Mouse (Mus musculus): ENCODE data around the gene Gm4131.

Gm4131 gene

DNA sequence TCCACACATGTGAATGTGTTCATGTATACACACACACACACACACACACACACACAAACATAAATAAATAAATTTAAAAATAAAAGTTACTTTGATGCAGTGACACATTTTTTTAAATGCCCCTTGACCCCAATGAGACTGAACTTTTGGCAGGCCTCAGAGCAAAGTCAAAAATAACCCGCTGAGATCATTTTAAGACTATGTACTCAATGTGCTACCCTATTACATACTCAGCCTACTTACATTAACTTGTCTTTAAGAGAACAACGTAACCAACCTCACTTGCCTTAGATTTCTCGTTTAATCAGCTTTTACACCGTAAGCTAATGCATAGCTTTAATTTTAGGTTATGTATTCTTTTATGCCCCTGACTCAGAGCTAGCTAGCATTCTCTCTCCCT is 13.9 kb downstream of the Gm4131 start:
- DNase-seq (ENCODE audit: low read depth in 2 of 2, low spot score in 2 of 2), result no peak

DNA sequence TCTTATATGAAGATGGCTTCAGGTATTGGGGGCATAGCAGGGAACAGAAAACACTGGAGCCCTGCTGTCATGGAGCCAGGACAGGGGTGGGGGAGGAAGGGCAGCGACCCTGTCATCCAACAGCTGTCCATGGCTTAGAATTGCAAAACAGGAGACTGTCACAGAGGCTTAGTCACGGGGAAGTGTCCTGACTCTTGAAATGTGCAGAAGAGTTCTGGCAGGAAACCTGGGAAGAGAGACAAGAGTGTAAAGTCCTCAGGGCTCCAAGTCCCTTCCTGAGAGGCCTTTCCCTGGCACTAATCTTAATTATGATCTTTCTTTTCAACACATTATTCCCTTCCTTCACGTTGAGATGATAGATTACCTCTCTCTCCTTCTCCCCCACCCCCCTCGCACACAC is 16.6 kb downstream of the Gm4131 start:
- no peak for DNase-seq (ENCODE audit: low read depth in 2 of 2, low spot score in 2 of 2)

DNA sequence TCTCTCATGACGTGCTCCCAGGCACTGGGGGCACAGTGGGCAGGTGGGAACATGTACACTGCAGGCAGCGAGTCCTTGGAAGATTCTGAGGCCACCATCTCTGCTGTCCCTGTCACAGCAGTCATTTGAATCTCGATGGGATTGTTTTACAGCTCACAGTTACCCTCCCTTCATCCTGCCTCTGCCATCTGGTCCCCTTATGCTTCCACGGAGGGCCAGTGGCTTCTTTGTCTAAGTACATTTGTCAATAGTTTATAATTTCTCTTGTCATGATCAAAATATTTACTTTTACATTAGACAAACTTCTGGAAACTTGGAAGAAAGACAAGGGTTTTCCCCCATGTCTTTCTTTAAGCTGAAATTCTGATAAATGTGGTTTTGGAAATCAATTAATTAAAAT is 20.0 kb downstream of the Gm4131 start:
- DNase-seq (ENCODE audit: low read depth in 2 of 2, low spot score in 2 of 2), result no peak

DNA sequence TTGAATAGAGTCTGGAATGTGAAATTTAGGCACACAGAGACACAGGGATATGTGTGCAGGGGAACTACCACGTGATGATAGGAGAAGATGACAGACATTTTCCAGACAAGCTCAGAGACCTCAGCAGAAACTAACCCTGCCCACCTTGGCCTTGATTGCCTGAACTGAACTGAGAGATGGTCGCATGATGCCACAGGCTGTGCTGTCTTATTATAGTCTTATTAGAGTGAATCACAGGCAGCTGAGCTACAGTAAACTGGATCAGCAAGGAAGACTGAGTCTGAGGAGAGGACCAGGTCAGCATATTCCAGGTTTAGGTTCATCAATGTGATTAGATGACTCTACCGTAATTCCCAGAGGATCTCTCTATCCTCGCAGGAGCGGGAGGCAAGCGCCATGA is 20.4 kb downstream of the Gm4131 start:
- no peak for DNase-seq (ENCODE audit: low read depth in 2 of 2, low spot score in 2 of 2)

DNA sequence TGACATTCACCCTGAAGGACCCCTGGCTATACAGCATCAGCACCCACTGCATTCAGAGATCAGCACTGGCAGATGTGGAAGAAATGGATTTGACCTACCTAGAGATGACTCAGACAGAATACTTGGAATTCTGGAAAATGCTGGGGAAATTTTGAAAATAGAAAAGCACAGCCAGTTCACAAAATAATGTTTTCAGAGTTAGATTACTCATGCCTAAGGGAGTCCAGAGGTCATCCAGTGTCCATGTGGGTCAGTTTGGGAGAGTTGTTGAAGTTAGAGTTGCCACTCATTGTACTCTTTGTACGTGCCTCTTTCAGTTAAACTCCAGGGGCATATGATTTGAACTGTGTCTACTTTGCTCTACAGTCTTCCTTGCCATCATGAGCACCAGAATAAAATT is 25.0 kb downstream of the Gm4131 start:
- no peak for DNase-seq (ENCODE audit: low read depth in 2 of 2, low spot score in 2 of 2)

DNA sequence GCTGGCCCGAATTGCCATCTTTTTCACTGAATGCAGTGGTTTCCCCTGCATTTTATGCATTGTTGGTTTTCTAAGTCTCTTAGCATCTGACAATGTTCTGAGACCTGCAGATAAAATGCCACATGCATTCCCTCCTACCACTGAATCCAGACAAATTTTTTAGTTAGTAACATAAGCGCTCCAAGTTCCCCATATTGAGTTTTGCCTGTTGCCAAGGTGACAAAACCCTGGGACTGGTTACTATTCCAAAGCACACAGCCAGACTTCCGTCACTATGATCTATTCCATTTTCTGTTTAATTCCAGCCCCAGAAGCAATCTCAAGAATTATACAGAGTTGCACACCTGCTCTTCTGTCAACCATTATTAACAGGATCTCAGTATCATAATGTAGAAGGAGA is 26.9 kb downstream of the Gm4131 start:
- DNase-seq (ENCODE audit: low read depth in 2 of 2, low spot score in 2 of 2), result no peak

DNA sequence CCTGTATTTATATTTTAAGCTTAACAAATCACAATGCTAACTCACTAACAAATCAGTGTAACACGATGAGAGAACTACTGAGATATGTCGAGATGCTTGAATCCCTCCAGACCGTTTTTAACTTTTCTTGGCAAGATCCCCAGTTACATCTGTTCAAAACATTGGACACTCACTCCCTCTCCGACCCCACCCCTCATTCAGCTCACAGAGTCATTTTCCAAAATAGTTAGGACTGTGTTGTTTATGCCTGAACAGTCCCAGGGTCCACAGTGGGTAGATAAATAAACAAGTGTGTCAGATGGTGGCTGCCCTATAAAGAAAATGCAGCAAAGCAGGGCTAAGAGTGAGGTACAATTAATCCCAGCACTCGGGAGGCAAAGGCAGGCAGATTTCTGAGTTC is 29.7 kb downstream of the Gm4131 start:
- no peak for DNase-seq (ENCODE audit: low read depth in 2 of 2, low spot score in 2 of 2)

DNA sequence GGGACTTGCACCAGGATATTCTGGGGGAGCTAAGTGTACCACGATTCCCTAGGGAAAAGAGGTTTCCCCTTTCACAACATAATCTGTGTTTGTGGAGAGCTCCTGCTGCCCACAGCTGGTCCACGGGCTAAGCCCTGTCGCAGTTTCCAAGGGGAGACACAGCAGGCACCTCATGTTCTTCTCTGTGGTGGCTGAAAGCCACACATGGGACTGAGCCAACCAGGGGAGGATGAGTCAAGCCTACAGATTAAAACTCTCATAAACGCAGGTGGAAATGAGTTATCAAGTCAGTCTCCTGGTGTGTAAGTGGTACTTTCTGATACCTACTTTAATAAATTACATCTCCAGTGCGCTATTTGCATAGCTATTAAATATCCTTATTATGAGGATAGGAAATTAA is 30.6 kb downstream of the Gm4131 start:
- DNase-seq (ENCODE audit: low read depth in 2 of 2, low spot score in 2 of 2), result no peak

DNA sequence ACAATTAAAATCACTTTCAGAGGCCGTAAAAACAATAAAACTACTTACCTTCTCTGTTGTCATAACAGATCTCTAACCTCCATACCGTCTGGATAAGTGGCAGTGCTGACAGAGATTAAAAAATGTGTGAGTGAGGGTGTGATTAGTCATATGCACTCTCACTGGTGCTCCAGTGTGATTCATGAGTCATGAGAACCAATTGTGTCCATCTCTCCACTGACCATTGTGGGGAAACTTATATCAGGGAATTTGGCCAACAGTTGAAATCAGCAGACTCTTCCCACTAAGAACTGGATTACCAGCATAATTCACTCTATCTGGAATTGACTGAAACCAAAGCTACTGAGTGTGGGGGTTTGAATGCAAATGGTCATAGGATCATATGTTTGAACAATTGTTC is 35.8 kb downstream of the Gm4131 start:
- no peak for DNase-seq (ENCODE audit: low read depth in 2 of 2, low spot score in 2 of 2)

DNA sequence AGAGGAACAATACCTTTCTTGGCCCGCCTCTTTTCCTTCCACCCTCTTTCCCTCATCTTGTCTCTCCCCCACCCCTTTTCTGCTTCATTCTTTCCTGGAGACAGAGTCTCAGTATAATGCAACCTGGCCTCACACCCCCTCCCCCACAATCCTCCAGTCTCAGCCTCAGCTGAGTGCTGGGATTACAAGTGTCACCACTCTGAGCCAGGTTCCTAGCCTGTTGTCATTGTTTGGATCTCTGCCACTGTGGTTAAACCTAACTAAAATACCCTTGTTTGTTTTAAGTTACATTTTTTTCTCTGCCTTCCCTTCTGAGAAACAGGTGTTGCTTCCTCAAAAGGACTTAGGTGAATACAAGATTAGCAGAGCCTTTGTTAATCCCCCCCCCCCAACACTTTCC is 53.9 kb downstream of the Gm4131 start:
- DNase-seq (ENCODE audit: low read depth in 2 of 2, low spot score in 2 of 2), result no peak

DNA sequence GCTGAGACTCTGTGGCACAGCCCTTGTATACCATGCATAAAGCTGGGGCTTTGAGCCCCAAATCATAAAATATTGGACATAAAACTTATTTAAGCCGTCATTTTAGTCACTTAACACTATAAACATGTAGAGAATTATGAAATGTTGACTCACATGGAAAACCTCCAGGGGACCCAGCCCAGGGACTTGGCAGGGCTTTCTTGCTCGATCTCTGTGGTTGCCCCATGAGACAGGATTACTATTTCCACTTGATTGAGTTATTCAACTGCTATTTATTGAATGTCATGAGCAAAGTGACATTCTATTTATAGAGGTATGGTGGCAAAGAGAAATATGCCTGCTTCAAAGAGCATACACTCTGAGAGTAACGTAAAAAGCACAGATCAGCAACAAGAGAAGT is 57.4 kb downstream of the Gm4131 start:
- no peak for DNase-seq (ENCODE audit: low read depth in 2 of 2, low spot score in 2 of 2)

DNA sequence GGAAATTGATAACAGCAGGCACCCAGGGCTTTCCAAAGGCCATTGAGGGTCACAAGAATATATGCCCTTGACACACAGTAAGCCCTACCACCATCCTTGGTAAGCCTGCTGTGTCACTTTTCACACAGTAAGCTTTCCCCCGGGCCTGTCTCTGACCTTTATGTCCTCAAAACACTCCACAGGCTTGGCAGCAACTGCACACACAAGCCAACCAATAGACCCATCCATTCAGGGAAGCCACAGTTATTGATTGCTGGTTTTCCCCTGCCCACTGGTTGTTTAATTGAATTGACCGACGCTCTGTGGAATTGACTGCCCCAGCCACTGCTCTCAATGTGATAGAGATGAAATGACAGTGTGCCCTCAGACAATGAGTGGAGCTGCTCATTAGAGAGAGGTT is 60.5 kb downstream of the Gm4131 start:
- DNase-seq (ENCODE audit: low read depth in 2 of 2, low spot score in 2 of 2), result no peak

DNA sequence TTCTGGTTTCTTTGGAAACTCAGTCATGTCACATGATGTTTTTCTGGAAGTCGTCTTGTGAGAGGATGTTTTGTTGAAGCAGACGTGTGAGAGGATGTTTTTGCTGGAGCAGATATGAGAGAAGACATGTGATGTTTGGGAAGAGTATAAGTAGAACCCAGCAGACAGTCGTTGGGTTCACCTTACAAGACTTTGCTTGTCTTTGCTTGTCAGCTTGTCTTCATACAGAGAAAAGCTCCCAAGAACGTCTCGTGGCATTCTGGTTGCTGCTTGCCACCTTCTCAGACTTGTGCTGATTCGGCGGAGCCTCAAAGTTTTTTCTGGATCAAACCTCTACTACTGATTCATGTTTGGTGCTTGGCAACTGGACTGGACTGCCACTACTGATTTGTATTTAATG is 69.3 kb downstream of the Gm4131 start:
- no peak for DNase-seq (ENCODE audit: low read depth in 2 of 2, low spot score in 2 of 2)

DNA sequence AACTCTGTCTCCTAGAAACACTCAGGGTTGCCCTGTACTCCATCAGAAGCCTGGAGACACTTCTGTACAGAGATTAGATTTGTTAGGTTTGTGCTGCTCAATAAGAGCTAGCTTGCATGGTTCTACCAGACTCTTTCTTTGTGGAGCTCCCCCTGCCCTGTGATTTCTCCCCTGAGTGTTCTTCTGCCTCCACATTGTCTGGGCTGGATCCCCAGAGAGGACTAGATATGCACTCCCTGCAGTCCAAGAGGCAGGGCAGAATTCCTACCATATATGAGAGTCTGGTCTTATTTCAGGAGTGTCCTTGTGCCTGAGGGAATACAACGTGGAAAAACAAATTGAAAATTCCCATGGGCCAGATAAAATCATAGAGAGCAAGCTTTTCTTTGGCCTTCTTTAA is 70.2 kb downstream of the Gm4131 start:
- DNase-seq (ENCODE audit: low read depth in 2 of 2, low spot score in 2 of 2), result no peak

DNA sequence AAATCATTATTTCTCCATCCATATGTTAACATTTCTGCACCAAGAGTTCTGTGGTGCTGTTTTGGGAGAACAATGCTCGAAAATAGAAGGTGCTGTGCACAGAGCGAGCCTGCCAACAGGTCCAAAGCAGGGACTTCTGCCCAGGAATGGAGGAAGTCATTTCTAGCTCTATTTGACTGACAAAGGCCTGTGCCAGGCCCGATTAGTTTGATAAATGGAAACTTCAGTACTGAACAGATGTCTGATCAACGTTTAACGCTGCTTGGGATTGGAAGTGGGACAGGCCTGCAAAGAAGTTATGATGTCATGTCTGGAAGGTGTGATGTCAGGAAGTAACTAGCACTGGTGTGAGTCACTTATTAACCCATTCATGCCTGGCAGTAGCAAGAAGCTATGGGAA is 73.3 kb downstream of the Gm4131 start:
- DNase-seq (ENCODE audit: low read depth in 2 of 2, low spot score in 2 of 2), result no peak

DNA sequence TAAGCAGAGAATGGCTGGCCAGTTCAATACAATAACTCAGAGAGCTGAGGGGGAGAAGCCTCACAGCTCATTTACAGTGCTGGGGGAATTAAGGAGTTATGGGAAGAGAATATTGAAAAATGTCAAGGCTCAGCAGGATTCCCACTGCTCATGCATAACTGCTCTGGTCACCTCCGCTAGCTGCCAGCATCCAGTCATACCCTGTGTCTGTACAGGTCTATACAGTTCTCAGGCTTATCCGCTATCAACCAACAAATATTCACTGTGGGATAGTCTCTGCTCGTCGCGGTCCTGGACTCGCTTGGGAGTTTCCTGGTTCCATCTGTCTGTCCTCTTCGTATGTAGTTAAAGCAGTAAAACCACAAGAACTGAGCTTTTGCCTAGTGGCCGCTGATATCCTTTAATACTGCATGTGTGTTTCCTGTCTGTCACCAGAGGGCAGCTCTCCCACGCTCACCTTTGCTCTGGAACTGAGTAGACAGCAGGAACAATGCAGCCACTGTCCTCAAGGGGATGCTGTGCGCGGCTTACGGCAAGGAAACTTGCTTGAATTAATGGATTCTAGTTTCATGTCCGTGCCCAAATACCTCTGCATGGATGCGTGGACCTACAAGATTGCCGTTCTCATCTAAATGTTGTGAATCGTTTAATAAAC is 74.4 kb downstream of the Gm4131 start:
- no peak for DNase-seq (ENCODE audit: low read depth in 2 of 2, low spot score in 2 of 2)

DNA sequence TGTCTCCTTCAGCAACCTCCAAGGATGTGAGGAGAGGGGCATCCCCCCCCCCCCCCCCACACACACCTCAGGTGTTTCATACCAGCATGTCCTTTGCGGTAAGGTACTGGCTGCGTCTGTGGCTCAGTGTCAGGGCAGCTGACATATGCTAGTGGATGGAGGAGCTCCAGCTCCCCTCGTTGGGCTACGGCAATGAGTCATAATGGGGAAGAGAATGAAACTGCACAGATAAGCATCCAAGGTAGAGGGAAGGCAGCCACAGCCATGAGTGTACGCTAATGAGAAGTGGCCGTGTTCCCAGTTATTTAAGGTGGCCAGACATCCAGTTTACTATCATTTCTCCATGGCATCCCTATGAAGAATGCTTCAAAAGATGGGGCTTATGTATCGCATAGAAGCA is 78.5 kb downstream of the Gm4131 start:
- DNase-seq (ENCODE audit: low read depth in 2 of 2, low spot score in 2 of 2), result no peak

DNA sequence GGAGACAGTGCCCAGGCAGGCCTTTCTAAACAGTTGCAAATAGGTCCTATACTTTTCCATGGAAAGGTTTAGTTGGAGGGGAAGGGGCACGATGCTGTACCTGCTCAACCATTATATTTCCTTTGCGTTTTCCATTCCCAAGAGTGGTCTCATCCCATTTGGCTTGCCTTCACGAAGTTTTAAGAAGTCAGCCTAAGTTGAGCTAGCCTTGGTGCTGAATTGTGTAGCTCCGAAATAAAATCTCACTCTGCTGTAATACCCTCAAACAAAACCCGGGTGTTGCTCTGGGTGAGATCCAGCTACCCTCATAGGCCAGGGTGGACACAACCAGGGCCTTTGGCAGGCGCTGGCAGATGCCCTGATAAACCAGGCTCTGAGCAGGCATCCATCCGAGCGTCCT is 85.3 kb downstream of the Gm4131 start:
- DNase-seq (ENCODE audit: low read depth in 2 of 2, low spot score in 2 of 2), result no peak

DNA sequence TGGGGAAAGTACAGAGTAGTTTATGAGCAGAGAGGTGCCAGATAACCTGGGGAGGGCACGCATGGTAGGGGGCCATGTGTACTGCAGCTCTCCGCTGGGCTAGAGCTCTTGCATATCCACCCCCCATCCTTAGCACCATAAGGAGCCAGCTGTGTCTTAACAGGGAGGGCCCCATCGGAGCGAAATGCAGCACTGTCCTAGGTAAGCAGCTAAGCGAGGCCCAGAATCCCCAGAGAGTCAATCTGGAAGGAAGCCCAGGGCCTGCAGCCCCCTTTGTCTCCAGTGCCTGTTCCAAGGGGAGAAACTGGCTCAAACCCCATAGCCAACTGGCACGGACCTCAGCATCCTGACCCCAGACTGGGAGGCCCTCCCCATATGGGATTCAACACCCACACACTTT is 87.3 kb downstream of the Gm4131 start:
- no peak for DNase-seq (ENCODE audit: low read depth in 2 of 2, low spot score in 2 of 2)

DNA sequence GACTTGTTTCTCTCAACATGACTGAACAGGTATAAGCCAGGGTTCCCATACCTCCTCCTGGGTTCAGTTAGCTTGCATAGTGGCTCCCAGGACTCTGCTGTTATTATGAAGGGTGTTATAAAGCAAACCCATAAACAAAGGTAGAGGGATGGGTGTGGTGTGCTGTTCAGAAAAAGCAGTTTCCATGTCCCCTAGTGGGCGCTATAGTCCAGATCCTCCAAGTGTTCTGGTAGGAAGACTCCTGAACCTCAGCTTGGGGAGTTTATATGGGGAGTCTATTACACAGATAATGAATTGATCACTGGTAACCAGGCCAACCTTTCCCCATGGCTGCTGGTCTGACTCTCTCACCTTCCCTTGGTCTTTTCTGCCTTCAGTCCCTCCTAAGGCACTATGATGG is 92.2 kb downstream of the Gm4131 start:
- DNase-seq (ENCODE audit: low read depth in 2 of 2, low spot score in 2 of 2), result no peak

DNA sequence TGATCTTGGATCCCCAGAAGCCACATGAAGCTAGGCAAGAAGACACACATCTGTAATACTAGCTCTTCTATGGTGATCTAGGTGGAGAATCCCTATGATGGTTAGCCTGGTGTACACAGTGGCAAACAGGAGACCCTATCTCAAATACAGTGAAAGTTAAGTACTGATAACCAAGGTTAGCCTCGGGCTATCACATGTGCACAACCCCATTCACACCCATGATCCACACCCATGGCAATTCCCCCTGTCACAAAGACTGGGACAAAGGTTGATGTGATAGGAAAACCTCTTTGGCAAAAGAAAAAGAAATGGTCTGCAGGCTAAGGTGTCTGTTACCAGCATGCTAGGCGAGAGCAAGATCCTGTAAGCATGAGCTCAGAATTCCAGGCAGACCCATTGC is 94.7 kb downstream of the Gm4131 start:
- DNase-seq (ENCODE audit: low read depth in 2 of 2, low spot score in 2 of 2), result no peak

DNA sequence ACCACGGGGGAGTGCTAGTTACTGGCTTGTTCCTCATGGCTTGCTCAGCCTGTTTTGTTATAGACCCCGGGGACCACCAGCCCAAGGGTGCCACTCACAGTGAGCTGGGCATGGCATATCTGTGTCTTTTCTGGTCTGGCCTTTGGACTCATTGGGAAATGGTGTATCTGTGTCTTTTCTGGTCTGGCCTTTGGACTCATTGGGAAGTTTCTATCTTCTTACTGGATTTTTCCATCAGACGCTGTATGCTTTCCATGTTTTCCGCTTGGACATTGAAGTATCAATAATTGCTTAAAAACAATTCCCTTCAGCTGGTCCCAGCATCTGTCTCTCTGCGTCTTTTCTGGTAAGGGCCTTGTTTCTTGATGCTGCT is 98.0 kb downstream of the Gm4131 start:
- no peak for DNase-seq (ENCODE audit: low read depth in 2 of 2, low spot score in 2 of 2)

DNA sequence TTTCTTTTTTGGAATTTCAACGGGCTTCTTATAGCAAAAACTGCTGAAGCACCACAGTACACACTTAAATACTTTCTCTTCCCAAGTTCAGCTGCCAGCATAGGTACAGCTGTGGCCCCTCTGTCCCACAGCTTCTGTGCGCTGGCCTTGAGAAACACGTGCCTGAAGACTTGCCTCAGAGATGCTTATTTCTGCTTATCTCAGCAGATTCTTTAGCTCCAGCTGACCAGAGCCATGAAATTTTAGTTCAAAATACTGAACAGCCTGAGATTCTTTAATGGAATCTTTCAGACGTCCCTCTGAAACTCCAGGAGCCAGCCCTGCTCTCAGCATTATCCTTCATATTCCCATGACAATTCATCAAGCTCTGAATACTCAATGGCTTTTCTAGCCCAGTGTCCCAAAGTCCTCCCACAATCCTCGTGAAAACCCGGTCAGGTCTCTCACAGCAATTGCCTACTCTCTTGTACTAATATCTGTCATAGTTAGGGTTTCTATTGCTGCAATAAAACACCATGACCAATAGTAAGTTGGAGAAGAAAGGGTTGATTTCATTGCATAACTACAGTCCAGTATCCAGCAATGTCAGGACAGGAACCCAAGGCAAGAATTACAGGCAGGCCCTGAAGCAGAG is 98.5 kb downstream of the Gm4131 start:
- no peak for DNase-seq (ENCODE audit: low read depth in 2 of 2, low spot score in 2 of 2)

DNA sequence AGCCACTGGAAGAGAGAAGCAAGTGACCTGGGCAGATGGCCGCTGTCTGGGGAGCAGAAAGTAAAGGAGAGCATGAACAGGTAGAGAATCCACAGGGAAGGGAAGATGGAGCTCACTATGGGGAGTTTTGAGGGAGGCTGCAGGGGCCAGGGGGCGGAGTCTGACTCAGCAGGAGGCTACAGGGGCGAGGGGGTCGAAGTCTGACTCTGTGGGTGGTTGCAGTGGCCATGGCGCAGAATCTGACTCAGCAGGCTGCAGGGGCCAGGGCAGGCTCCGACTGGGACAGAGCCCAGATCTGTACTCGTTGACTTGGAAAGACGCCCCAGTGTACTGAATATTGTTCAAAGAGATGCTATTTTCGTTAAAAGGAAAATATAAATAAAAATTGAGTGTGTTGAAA is 101.8 kb downstream of the Gm4131 start:
- no peak for DNase-seq (ENCODE audit: low read depth in 2 of 2, low spot score in 2 of 2)

All from CD8-positive naive resting alpha-beta T cell, adult 2 months (primary cell).